Mouse (Mus musculus) testis, adult 2 months (tissue): ENCODE data around the gene Vwa3b. TPM values are rescaled to one million over a fixed set of nuclear protein-coding genes. Genes with fewer than 3 reads are reported as not detected.

ENCODE experiments used
- H3K27ac ChIP-seq: fragments of 200-500 bp; 2 replicates; pipeline ENCODE4 v1.5.1; 2012; ENCODE audit warnings: low read depth, low read length; ENCODE audit not compliant: control insufficient read depth, insufficient read depth
- H3K27me3 ChIP-seq: fragments of 200-500 bp; 2 replicates; pipeline ENCODE4 v1.6.1; 2012; ENCODE audit warnings: mild to moderate bottlenecking, low read length, moderate library complexity; ENCODE audit not compliant: control insufficient read depth, insufficient read depth
- H3K36me3 ChIP-seq: fragments of 200-500 bp; 2 replicates; pipeline ENCODE4 v1.6.1; 2012; ENCODE audit warnings: mild to moderate bottlenecking, low read length; ENCODE audit not compliant: control insufficient read depth, insufficient read depth
- H3K4me1 ChIP-seq: fragments of 200-500 bp; 2 replicates; pipeline ENCODE4 v1.6.1; 2012; ENCODE audit warnings: low read length; ENCODE audit not compliant: control insufficient read depth, insufficient read depth
- H3K4me3 ChIP-seq: fragments of 200-500 bp; 2 replicates; pipeline ENCODE4 v1.5.1; 2012; ENCODE audit warnings: low read depth, mild to moderate bottlenecking, low read length, moderate library complexity, mixed read lengths; ENCODE audit not compliant: control insufficient read depth
- CTCF ChIP-seq: fragments of 200-500 bp; IDR thresholded peaks from 2 replicates; pipeline ENCODE4 v1.5.1; 2012; ENCODE audit warnings: low read depth, mild to moderate bottlenecking, inconsistent platforms, low read length, moderate library complexity; ENCODE audit not compliant: control insufficient read depth, insufficient read depth, insufficient replicate concordance
- POLR2A ChIP-seq: fragments of 200-500 bp; IDR thresholded peaks from 2 replicates; pipeline ENCODE4 v1.6.1; 2012; ENCODE audit warnings: low read depth, mild to moderate bottlenecking, inconsistent platforms, low read length, moderate library complexity; ENCODE audit not compliant: control insufficient read depth
- polyA plus RNA-seq: library from polyadenylated mRNA; depleted of rRNA; stranded (reverse); fragments of >200 nt; gene quantifications from 2 replicates; pipeline ENCODE4 v1.2.3, GENCODE M21; 2012

Vwa3b gene
- polyA plus RNA-seq, 1 experiment: 219 TPM

- Histone ChIP-seq H3K36me3 (no peaks in the 10 kb centered on the region), H3K27ac (peak overlapping the region; percentile 78), H3K4me1 (peaks cover 9% of the 10 kb centered on the region), H3K4me3 (peak overlapping the region; percentile 95), H3K27me3 (no peaks in the 10 kb centered on the region)
- no peak for TF ChIP-seq POLR2A
- TF ChIP-seq CTCF: no peak
Measured at GRCm38 (mm10) chr1:37028439-37029153, 2.2 kb downstream of the Vwa3b start.

DNA sequence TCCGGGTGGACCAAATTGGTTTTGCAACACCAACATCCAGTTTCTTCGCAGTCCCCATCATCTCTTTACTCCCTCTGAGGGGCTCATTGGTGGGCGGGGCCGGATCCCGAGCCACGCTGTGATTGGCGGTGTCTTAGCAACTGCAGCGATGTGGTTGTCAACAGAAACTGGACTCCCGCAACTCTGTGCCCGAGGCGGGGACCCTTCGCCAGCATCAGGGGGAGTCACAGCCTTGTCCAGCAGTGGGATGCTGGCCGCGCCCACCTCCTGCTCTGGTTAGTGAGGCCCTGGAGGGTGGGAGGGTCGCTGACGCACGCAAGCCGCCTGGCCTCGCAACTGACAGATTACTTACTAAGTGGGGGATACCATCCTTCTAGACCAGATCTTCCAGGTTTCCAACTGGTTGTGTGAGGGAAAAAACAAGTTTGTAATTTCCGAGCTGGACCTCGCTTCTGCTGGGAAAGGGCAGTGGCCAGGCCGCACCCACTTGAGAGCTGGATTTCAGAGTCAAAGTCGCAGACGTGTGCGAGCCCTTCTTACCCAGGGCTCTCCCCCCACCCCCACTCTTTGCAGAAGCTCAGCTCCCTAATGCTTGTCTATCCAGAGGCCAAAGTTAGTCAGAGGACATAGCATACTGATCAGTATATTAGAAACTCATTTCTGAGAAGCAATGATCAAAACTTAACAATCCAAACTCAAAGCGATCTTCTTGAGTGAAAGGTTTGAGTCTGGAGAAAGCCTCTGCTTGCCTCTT lies 2.9 kb downstream of the Vwa3b start:
- H3K27me3 ChIP-seq: no peaks in the 10 kb centered on the region
- TF ChIP-seq CTCF (no peak), POLR2A (peak; percentile 47; the same call in 1 of the 2 replicates)
- no peaks in the 10 kb centered on the region for H3K36me3 ChIP-seq
- peak overlapping the region; percentile 78 for H3K27ac ChIP-seq
- H3K4me1 ChIP-seq: peaks cover 9% of the 10 kb centered on the region
- peak overlapping the region; percentile 95 for H3K4me3 ChIP-seq

DNA sequence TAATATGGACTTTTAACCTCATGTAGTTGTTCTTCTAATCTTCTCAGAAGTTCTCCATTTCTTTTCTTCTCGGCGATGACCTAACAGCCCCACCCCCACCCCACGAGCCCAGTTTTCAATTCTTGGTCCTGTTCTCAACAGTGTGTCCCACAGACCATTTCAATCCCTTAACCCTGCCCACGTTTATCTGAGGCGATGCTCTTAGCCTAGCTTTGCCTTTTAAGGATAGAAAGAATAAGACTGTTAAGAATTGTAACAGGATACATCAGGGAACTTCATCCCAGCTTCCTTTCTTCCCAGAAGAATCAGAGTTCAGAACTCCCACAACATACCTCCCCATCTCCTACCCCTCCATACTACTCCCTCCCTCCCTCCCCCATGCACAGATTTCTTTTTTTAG lies 3.5 kb downstream of the Vwa3b start:
- TF ChIP-seq POLR2A (no peak), CTCF (no peak)
- H3K4me3 ChIP-seq: peak overlapping the region; percentile 95
- H3K36me3 ChIP-seq: no peaks in the 10 kb centered on the region
- peaks cover 9% of the 10 kb centered on the region for H3K4me1 ChIP-seq
- H3K27ac ChIP-seq: peak overlapping the region; percentile 78
- H3K27me3 ChIP-seq: no peaks in the 10 kb centered on the region

GRCm38 (mm10) chr1:37030693-37031092 lies 4.3 kb downstream of the Vwa3b start:
- no peaks in the 10 kb centered on the region for H3K27me3 ChIP-seq
- no peak for TF ChIP-seq CTCF
- TF ChIP-seq POLR2A: no peak
- peaks cover 9% of the 10 kb centered on the region for H3K4me1 ChIP-seq
- H3K36me3 ChIP-seq: no peaks in the 10 kb centered on the region
- H3K4me3 ChIP-seq: peak overlapping the region; percentile 80
- H3K27ac ChIP-seq: peak overlapping the region; percentile 72

DNA sequence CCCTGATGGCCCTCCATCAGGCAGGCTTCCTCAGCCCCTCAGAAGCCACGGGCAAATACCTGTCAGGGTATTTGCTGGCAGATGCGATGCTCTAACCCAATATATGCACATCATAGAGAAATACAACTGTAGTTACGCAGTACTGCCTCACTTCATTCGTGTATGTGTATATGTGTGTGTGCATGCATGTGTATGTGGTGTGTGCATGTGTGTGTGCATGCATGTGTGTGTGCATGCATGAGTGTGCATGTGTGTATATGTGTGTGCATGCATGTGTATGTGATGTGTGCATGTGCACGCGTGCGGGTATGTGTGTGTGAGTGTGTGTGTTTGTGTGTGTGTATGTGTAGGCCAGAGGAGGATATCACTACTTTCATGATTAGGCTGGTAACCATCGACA lies 9.5 kb downstream of the Vwa3b start:
- no peaks in the 10 kb centered on the region for H3K27me3 ChIP-seq
- H3K4me1 ChIP-seq: no peaks in the 10 kb centered on the region
- H3K27ac ChIP-seq: no peak overlapping the region
- no peaks in the 10 kb centered on the region for H3K36me3 ChIP-seq
- no peak overlapping the region for H3K4me3 ChIP-seq
- TF ChIP-seq POLR2A (no peak), CTCF (no peak)

GRCm38 (mm10) chr1:37041126-37041525 lies 14.7 kb downstream of the Vwa3b start:
- Histone ChIP-seq H3K4me3 (no peak overlapping the region), H3K27me3 (no peaks in the 10 kb centered on the region), H3K27ac (no peak overlapping the region), H3K36me3 (no peaks in the 10 kb centered on the region), H3K4me1 (no peaks in the 10 kb centered on the region; the same call in 1 of the 2 replicates)
- TF ChIP-seq CTCF (no peak), POLR2A (no peak)

DNA sequence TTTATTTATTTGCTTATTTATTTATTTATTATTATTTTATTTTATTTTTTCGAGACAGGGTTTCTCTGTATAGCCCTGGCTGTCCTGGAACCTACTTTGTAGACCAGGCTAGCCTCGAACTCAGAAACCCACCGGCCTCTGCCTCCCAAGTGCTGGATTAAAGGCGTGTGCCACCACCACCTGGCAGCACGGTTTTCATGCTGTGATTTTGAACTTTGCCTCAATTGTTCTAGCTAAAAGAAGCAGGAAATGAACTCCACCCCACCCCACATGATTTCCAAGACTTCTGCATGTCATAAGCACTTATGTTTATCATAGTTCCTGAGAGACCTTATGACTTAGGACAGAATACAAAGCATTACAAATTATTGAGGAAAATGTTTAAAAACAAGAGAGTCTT lies 15.5 kb downstream of the Vwa3b start:
- H3K36me3 ChIP-seq: no peaks in the 10 kb centered on the region
- H3K27me3 ChIP-seq: no peaks in the 10 kb centered on the region
- TF ChIP-seq CTCF: no peak
- no peak for TF ChIP-seq POLR2A
- no peaks in the 10 kb centered on the region; the same call in 1 of the 2 replicates for H3K4me1 ChIP-seq
- H3K4me3 ChIP-seq: no peak overlapping the region
- no peak overlapping the region for H3K27ac ChIP-seq
